Mouse (Mus musculus) left cerebral cortex, postnatal 36 days (tissue): ENCODE measurements around the gene Gm8922. TPM values are rescaled to one million over a fixed set of nuclear protein-coding genes. Genes with fewer than 3 reads are reported as not detected.
"Not testable (repeated sequence)": the region's sequence is repeated elsewhere in the genome, so short reads cannot be mapped to it uniquely, and the experiment has no call there.

Source experiments
- DNase-seq, 2 experiments: peaks; one replicate each; pipeline ENCODE4 v3.0.0; 2021 to 2022; ENCODE audit warnings: low spot score in 2 of 2, mixed read lengths in 1 of 2
- intact Hi-C: fragments of 180-260 bp; cut with DNase I; formaldehyde crosslinking; loops from one replicate; pipeline ENCODE4 v1.15.1; 2025
- total RNA-seq, 2 experiments: library from RNA; stranded (reverse); gene quantifications; 2 replicates each; pipeline ENCODE4 v1.2.3; 2021

The Gm8922 gene
- not detected for total RNA-seq

DNA sequence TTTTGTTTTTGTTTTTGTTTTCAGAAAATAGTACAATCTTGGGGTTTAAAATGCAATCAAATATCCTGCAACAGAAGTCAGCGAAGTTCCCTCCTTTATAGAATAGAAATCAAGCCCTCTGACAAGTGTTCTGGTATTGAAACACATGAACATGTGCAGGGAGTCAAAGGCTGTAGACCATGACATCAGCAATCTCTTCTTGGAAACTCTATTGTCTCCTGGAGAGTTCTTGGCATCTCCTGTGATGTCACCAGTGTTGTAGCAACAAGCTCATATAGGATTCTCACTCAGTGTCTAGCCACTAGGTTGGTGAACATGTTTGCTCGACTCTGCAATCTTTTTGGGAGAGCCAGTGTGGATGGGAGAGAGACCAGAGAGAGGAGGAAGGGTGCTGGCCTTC lies at the start of gene Gm8922:
Gene Gm8922 (plus strand): TSS at position 301 of the 400 bp plus-strand sequence.
- intact Hi-C loops, DNase-seq: not testable (repeated sequence)

Other genes starting within 250 kb of the Gm8922 start
- not detected for gene Gm8906, start 179.3 kb upstream of the Gm8922 start, total RNA-seq
- gene Gm6460, start 87.0 kb upstream of the Gm8922 start, total RNA-seq, result not detected
- not detected for gene Gm8926, start 88.6 kb downstream of the Gm8922 start, total RNA-seq
- not detected for gene Gm6465, start 163.6 kb downstream of the Gm8922 start, total RNA-seq
- gene 4933402N22Rik, start 236.1 kb downstream of the Gm8922 start, total RNA-seq, result not detected